Mouse (Mus musculus) c-Kit-positive CD71-positive TER-119-negative erythroid progenitor cells, embryonic 14.5 days (primary cell): ENCODE measurements around the gene Micall2.

Experiments
- DNase-seq: peaks from one replicate; pipeline ENCODE4 v3.0.0-alpha.2; 2013; ENCODE audit warnings: low read depth

The Micall2 gene

DNA sequence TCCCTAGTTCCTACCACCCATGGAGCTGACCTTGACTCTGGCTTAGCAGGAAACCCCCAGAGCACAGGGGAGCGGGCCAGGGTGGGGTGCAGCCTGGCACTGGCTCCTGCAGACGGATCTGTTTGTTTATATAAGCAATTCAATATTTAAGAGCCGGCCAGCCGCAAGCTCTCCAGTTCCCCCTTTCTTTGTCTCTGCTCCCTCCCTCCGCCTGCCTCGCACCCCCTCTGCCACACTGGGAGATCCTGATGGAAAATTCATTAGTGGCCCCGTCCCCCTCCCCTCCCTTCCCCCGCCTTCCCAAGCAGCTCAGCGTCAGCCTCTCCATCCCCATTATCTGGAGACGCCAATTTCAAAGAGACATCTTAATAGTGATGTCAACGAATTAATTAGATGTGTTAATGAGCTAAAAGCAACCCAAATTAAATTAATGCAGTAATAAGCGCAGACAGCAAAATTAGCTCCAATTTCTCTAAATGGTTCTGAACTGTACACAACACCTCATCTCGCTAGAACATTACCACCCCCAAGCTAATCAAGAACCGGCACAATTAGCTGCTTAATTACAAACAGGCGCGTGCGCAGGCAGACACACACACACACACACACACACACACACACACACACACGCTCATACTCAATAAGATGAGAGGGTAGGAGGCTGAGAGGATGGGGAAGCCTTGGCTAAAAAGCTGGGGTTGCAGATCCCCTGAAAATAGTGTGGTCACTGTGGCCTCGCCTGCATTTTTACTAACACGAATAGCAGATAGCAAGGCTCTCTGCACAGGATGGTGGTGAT lies 54.1 kb downstream of the Micall2 start:
- no peak for DNase-seq

- no peak for DNase-seq
Observed at GRCm38 (mm10) chr5:139675707-139675967, 60.5 kb downstream of the Micall2 start.

- DNase-seq = no peak
Observed at GRCm38 (mm10) chr5:139674940-139675706, 61.0 kb downstream of the Micall2 start.

GRCm38 (mm10) chr5:139669380-139669779 lies 66.8 kb downstream of the Micall2 start:
- no peak for DNase-seq

DNA sequence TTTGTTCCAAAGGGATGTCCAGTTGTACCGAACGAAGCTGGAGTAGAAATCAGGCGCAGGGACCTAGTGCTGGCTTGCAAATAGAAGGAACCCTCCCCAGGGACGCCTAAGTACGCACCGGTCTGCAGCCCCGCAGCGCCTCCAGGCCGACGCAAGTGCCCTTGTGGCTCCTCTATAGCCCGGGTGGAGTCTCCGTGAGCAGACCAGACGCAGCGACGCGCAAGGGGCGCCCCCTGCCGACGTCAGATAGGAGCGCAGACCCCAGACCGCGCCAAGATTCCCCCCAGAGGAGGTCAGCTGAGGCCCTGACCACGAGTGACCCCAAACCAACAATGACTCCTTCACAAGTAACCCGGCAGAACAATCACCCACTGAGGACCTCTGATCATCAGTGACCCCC lies 67.6 kb downstream of the Micall2 start:
- DNase-seq = peak; percentile 25

GRCm38 (mm10) chr5:139666496-139666895 lies 69.6 kb downstream of the Micall2 start:
- no peak for DNase-seq

GRCm38 (mm10) chr5:139665375-139665774 lies 70.8 kb downstream of the Micall2 start:
- DNase-seq = no peak

- no peak for DNase-seq
Observed at GRCm38 (mm10) chr5:139661713-139662112, 74.4 kb downstream of the Micall2 start.

GRCm38 (mm10) chr5:139659307-139659706 lies 76.8 kb downstream of the Micall2 start:
- DNase-seq = no peak

- no peak for DNase-seq
Observed at GRCm38 (mm10) chr5:139658865-139659264, 77.3 kb downstream of the Micall2 start.

DNA sequence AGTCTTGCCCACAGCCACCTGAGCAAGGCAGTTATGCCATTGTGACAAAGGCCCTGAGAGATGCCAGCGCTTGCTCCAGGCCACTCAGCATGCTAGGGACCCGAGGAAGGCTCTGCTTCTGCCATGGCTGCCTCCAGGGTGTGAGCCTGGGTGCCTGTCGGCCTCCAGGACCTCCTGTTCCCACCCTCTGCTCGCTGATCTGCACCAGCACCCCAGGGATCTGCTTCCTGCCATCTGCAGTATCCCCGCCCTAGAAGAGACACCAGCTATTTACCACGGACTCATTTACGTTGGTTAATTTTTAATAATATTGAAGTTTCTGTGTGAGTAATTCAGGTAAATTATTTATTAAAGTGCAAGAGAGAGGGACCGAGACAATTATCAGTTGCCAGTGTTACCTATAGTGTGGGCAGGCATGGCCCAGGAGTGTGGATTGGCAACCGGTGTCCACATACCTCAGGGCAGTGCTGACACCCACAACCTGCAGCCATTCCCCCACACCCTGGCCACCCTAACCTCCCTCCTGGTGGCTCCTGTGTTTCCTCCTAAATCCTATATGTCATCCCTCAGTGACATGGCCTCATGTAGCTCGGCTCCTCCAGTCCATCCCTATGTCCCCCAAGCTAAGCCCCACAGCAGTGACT lies 78.1 kb downstream of the Micall2 start:
- DNase-seq = no peak
